Mouse (Mus musculus) heart, postnatal 0 days (tissue): ENCODE results near the gene Tmem35b. TPM values are rescaled to one million over a fixed set of nuclear protein-coding genes. Genes with fewer than 3 reads are reported as not detected.

Experiments
- ATAC-seq: fragments of 200-750 bp; cut with Nextera tagmentation; 2 replicates; pipeline ENCODE4 v1.8.0; 2017; ENCODE audit warnings: low read depth, moderate number of reproducible peaks, moderate library complexity; ENCODE audit not compliant: insufficient read depth
- DNase-seq: peaks from one replicate; pipeline ENCODE4 v3.0.0-alpha.2; 2016; ENCODE audit warnings: low spot score
- H3K27ac ChIP-seq: fragments of 300-500 bp; sonication (generic); 2 replicates; pipeline ENCODE4 v1.5.1; 2014; ENCODE audit warnings: low read depth, mild to moderate bottlenecking
- H3K27me3 ChIP-seq: fragments of 300-500 bp; sonication (generic); 2 replicates; pipeline ENCODE4 v1.6.1; 2014; ENCODE audit warnings: low read length, mixed read lengths; ENCODE audit not compliant: control insufficient read depth, insufficient read depth
- H3K36me3 ChIP-seq: fragments of 300-500 bp; sonication (generic); replicated peaks from 2 replicates; pipeline ENCODE4 v1.6.1; 2014; ENCODE audit warnings: low read length, mixed read lengths; ENCODE audit not compliant: control insufficient read depth, insufficient read depth
- H3K4me1 ChIP-seq: fragments of 300-500 bp; sonication (generic); 2 replicates; pipeline ENCODE4 v1.6.1; 2014; ENCODE audit warnings: antibody characterized with exemption; ENCODE audit not compliant: control insufficient read depth, insufficient read depth
- H3K4me2 ChIP-seq: fragments of 300-500 bp; sonication (generic); 2 replicates; pipeline ENCODE4 v1.6.1; 2014; ENCODE audit warnings: low read depth, mild to moderate bottlenecking, low read length, moderate library complexity
- H3K4me3 ChIP-seq: fragments of 300-500 bp; sonication (generic); 2 replicates; pipeline ENCODE4 v1.5.1; 2014; ENCODE audit warnings: low read depth, low read length
- H3K9ac ChIP-seq: fragments of 300-500 bp; sonication (generic); replicated peaks from 2 replicates; pipeline ENCODE4 v1.6.1; 2014; ENCODE audit warnings: low read depth, low read length, mixed read lengths
- H3K9me3 ChIP-seq: fragments of 300-500 bp; sonication (generic); replicated peaks from 2 replicates; pipeline ENCODE4 v1.6.1; 2016; ENCODE audit warnings: low read length; ENCODE audit not compliant: control insufficient read depth
- CTCF ChIP-seq: IDR thresholded peaks from 2 replicates; pipeline ENCODE4 v1.5.1; 2016; ENCODE audit warnings: antibody characterized with exemption, control low read depth, low read depth
- EP300 ChIP-seq: IDR thresholded peaks from 2 replicates; pipeline ENCODE4 v1.6.1; 2016; ENCODE audit warnings: antibody characterized with exemption, low read depth
- WGBS: fragments of 180-500 bp; shearing (Covaris S2); extraction: QIAGEN DNeasy Blood & Tissue Kit; methylation state at CpG from one replicate; pipeline ENCODE4 v1.1.7; 2014; 5-methylcytosine and 5-hydroxymethylcytosine counted together
- polyA plus RNA-seq: library from polyadenylated mRNA; unstranded; fragments of >200 nt; fragmentation: Nextera tagmentation; extraction: Ambion mirVana; gene quantifications from 2 replicates; pipeline ENCODE4 v1.2.1, GENCODE M21; 2015
- total RNA-seq: library from RNA; depleted of rRNA; stranded (reverse); fragments of >200 nt; gene quantifications from 2 replicates; pipeline ENCODE4 v1.2.3, GENCODE M21; 2014; ENCODE audit warnings: low replicate concordance

Gene Tmem35b
- total and polyA plus RNA-seq, 2 experiments from 2014 or later, result 8.2 to 9.1 TPM

DNA sequence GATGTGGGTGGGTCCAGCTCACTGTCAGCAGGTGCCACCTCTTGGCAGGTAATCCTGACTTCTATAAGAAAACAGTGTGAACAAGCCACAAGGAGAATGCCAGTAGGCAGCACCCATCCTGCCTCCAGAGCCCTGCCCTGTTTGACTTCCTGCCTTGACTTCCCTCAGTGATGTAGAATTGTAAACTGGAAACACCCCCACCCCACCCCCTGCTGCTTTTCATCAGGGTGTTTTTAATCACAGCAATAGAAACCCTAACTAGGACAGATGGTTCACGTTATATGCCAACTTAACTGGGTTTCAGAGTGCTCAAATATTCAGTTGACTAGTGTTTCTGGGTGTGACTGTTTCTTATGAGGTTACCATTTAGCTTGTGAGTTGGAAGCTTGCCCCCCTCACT lies 29.9 kb downstream of the Tmem35b start:
- Histone ChIP-seq H3K27me3 (no peaks in the 10 kb centered on the region), H3K36me3 (no peaks in the 10 kb centered on the region), H3K9me3 (0 out of 2 replicates have a peak, but pooled peaks cover 3% of the 10 kb centered on the region), H3K4me3 (no peak overlapping the region), H3K27ac (no peak overlapping the region), H3K9ac (no peak overlapping the region), H3K4me1 (no peaks in the 10 kb centered on the region), H3K4me2 (no peak overlapping the region)
- TF ChIP-seq CTCF (no peak), EP300 (no peak)
- no peak for ATAC-seq
- no peak for DNase-seq
- 52% methylated on average over 1 of the region's 1 CpGs for WGBS

DNA sequence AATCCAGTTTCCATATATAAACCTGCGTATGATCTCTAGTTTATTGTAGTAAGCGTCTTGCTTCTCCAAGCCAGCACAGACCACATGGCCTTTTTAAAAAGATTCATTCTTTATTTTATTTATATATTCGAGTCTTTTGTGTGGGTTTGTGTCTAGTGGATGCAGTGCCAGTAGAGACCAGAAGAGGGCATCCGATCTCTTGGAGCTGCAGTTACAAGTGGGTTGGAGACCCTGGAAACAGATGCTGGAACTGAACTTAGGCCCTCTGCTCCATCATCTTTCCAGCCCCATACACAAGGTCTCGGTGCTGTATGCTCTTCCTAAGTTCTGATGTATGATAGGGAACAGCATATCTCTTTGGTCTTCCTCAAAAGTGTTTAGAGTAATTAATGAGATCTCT lies 32.3 kb downstream of the Tmem35b start:
- Histone ChIP-seq H3K4me3 (no peak overlapping the region), H3K27me3 (no peaks in the 10 kb centered on the region), H3K27ac (no peak overlapping the region), H3K9ac (no peak overlapping the region), H3K9me3 (0 out of 2 replicates have a peak, but pooled peaks cover 3% of the 10 kb centered on the region), H3K4me2 (no peak overlapping the region), H3K4me1 (no peaks in the 10 kb centered on the region), H3K36me3 (no peaks in the 10 kb centered on the region)
- DNase-seq (no peak), ATAC-seq (no peak)
- 57% methylated on average over 5 of the region's 5 CpGs for WGBS
- TF ChIP-seq EP300, result no peak
- TF ChIP-seq CTCF, result peak; percentile 10; the same call in 1 of the 2 replicates

DNA sequence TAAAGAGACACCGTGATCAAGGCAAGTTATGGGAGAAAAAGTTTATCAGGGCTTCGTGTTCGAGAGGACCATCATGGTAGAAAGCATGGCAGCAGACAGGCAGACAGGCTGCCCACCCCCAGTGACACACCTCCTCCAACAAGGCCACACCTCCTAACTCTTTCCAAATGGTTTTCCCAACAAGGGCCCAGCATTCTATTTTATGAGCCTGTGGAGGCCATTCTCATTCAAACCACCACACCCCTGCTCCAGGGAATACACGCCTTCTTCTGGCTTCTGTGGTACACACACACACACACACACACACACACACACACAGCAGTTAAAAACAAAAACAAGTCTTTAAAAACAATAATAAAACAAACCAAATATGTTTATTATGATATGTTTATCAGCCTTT lies 34.3 kb downstream of the Tmem35b start:
- no peak for DNase-seq
- H3K4me1 ChIP-seq, result no peaks in the 10 kb centered on the region
- no peak overlapping the region for H3K4me2 ChIP-seq
- WGBS, result 81% methylated on average over 4 of the region's 4 CpGs
- no peaks in the 10 kb centered on the region for H3K36me3 ChIP-seq
- no peak overlapping the region for H3K4me3 ChIP-seq
- H3K9ac ChIP-seq, result no peak overlapping the region
- H3K27me3 ChIP-seq, result no peaks in the 10 kb centered on the region
- no peak for ATAC-seq
- no peak for TF ChIP-seq CTCF
- no peak for TF ChIP-seq EP300
- H3K27ac ChIP-seq, result no peak overlapping the region
- H3K9me3 ChIP-seq, result 0 out of 2 replicates have a peak, but pooled peaks cover 3% of the 10 kb centered on the region

DNA sequence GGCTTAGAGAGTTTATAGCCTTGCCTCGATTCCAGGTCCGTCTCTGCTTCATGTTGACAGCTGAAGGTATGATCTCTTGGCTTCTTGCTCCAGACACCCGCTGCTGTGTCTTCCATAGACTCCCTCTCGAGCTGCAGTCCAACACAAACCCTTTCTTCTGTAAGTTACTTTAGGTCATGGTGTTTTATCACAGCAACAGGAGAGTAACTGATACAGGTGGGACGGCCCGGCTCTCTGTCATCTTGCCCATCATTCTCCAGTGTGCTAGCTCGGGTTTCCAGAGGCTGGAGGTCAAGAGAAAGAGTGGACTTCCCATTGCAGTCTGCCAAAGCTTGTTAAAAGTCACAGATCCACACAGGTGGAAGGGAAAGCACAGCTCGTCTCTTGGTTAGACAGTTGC lies 40.4 kb downstream of the Tmem35b start:
- Histone ChIP-seq H3K4me3 (no peak overlapping the region), H3K9me3 (no peaks in the 10 kb centered on the region), H3K27me3 (peaks cover 24% of the 10 kb centered on the region), H3K4me2 (no peak overlapping the region), H3K9ac (no peak overlapping the region), H3K4me1 (no peaks in the 10 kb centered on the region), H3K27ac (no peak overlapping the region), H3K36me3 (no peaks in the 10 kb centered on the region)
- DNase-seq (no peak), ATAC-seq (no peak)
- WGBS, result 63% methylated on average over 8 of the region's 8 CpGs
- TF ChIP-seq CTCF (no peak), EP300 (no peak)

DNA sequence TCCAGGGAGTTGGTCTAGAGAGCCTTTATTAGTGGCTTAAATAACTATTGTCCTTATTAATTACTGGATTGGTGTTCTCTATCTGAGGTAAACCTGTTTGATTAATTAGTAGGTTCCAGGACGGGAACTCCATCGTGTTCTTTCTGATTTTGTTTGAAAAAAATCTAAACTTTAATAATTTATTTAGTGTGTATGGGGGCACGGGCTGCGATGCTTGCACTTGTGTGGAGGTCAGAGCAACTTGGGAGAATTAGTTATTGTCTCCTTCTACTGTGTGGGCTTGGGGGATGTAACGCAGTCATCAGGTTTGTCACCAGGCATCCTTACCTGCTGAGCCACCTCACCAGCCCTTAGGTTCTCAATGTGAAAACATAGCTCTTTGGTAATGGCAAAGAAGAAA lies 43.6 kb downstream of the Tmem35b start:
- H3K27ac ChIP-seq, result no peak overlapping the region
- TF ChIP-seq CTCF, result no peak
- TF ChIP-seq EP300, result no peak
- no peaks in the 10 kb centered on the region for H3K36me3 ChIP-seq
- H3K4me1 ChIP-seq, result no peaks in the 10 kb centered on the region
- H3K9me3 ChIP-seq, result no peaks in the 10 kb centered on the region
- no peak for DNase-seq
- ATAC-seq, result no peak
- H3K4me2 ChIP-seq, result no peak overlapping the region
- no peak overlapping the region for H3K9ac ChIP-seq
- peaks cover 53% of the 10 kb centered on the region for H3K27me3 ChIP-seq
- no peak overlapping the region for H3K4me3 ChIP-seq
- WGBS, result 79% methylated on average over 5 of the region's 5 CpGs

DNA sequence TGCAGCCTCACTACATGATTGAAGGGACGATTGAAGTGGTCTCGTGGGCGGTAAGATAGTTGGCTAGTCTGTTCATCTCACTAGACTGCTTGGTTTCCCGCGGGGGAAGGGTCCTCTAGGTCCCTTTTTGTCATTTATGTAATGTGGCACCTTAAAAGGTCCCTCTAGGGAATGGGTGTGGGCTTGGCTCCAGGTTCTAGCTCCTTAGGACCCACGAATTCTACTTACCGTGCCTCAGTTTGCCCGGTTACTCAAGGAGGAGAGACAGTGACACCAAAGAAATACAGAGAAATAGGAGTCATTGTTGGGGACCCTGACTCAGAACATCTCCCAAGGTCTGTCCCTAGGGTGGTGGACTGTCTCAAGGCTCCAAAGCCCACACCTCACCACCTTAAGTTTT lies 44.2 kb downstream of the Tmem35b start:
- Histone ChIP-seq H3K36me3 (no peaks in the 10 kb centered on the region), H3K9ac (no peak overlapping the region), H3K27me3 (peaks cover 59% of the 10 kb centered on the region), H3K27ac (no peak overlapping the region), H3K4me2 (peak overlapping the region; percentile 99), H3K9me3 (no peaks in the 10 kb centered on the region), H3K4me1 (no peaks in the 10 kb centered on the region), H3K4me3 (peak overlapping the region; percentile 69)
- WGBS, result 14% methylated on average over 8 of the region's 8 CpGs
- TF ChIP-seq CTCF (no peak), EP300 (no peak)
- no peak for DNase-seq
- no peak for ATAC-seq
